Mouse (Mus musculus): ENCODE measurements around the gene F3.

F3 gene

DNA sequence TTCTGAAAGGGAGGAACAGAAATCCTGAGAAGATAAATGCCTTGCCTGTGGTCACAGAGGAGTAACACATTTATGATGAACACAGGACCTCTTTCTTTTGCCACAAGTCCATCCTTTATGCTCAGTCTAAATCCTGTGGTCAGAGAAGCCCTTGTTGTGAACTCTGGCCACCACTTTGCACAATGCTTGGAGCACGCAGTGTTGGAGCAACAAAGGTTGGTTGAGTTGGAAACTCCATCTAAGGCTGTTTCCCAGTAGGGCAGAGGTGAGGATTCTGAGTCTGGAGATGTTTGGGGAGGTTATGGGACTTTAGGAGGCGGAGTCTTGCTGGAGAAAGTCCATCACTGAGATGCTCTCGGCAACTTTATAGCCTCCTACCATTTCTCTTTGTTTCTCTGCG is 16.2 kb upstream of the F3 start:
- DNase-seq (ENCODE audit: low spot score in 2 of 2): no peak

DNA sequence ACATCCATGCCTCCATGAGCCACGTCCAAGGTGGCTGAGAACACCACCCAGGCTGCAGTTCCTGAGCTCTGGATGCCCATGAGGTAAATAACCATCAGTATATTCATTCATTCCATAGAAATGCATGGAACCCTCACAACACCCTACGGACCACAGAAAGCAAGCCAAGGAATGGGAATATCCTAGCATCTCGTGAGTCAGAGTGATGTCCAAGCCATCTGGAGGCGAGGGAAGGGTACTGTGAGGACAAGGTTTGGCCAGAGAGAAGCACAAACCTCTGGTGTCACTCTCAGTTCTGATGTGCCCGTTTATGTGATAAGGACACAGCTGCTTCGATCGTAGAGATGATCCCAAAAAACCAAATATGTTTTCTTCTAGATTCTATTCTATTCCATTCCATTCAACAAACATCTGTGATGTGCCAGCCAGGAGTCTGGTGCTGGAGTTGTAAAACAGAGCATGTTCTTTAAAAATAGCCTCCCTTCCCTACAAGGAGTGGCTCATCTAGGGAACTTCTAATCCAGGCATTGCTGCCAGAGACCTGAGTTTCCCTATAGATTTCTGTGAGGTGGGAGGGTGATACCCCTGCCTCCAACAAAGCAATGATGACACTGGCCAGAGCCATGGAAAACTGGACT is 12.3 kb upstream of the F3 start:
- no peak for DNase-seq (ENCODE audit: low spot score in 2 of 2)

DNA sequence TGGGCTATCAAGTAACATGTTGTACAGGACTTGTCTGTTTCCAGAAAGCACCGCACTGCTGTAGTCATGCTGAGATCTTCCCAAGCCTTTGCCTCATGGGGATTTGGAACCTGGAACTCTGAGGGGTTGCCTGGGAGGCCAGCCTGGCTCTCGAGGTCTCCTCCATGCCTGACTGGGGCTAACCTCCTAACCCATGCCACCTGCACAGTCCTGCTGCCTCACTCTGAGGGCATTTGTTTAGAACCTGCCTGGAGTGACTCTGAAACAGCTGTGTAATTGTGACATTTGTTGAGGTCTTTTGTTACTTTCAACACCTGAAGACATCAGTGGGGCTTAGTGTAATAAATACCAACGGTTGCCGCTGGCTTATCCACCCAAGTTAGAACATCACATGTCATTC is 11.1 kb upstream of the F3 start:
- DNase-seq (ENCODE audit: low spot score in 2 of 2): no peak

GRCm38 (mm10) chr3:121713151-121713701 is 10.1 kb upstream of the F3 start:
- DNase-seq (ENCODE audit: low spot score in 2 of 2): no peak

- no peak for DNase-seq (ENCODE audit: low spot score in 2 of 2)
These were observed 9.5 kb upstream of the F3 start for GRCm38 (mm10) chr3:121713816-121714215.

DNA sequence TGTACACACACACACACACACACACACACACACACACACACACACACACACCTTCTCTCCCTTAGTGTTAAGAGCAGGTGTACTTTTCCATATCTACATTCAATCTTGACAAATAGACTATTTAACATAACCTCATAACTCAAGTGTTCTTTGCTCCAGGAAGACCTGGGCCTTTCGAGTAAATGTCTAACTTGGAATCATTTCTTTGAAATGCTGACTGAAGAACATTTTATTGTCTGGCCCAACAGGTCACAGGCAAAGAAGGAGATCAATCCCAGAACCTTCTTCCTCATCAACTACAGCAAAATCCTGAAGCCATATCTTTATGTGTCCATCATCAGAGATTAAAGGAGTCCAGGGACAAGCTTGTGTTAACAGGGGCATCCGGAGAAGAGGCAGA is 8.9 kb upstream of the F3 start:
- no peak for DNase-seq (ENCODE audit: low spot score in 2 of 2)

GRCm38 (mm10) chr3:121715336-121715735 is 8.0 kb upstream of the F3 start:
- no peak for DNase-seq (ENCODE audit: low spot score in 2 of 2)

DNA sequence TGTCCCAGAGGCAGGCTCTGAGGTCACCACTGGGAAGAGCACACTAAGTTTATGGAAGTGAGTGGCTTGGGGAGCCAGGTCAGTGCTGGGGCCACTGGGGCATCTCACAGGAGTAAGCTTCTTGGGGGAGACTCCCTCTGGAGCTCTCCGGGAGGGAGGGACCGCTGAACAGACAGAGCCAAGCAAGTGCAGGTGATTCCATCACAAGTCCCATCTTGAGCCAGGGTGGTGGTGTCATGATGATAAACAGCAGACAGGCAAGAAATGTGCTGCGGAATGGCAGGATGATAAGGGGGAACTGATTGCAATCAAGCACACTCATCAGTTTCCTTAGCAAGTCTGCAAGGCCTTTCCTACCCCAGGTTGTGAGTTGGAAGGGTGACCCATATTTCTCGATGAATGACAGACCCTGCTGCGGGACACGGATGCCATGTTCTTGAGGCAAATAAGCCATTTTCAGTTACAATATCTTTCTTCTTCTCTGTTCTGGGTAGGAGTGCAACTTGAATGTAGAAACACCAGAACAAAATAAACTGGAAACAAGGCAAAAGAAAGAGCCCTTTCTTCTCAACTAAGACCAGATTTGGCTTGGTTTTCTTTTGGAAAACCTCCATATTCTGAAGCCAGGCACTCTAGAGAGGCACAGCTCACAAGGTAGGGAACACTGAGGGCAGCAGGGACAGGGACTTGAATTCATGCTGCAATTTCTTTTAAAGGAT is 7.4 kb upstream of the F3 start:
- no peak for DNase-seq (ENCODE audit: low spot score in 2 of 2)

- no peak for DNase-seq (ENCODE audit: low spot score in 2 of 2)
These were observed 6.9 kb upstream of the F3 start for GRCm38 (mm10) chr3:121716480-121716879.

DNA sequence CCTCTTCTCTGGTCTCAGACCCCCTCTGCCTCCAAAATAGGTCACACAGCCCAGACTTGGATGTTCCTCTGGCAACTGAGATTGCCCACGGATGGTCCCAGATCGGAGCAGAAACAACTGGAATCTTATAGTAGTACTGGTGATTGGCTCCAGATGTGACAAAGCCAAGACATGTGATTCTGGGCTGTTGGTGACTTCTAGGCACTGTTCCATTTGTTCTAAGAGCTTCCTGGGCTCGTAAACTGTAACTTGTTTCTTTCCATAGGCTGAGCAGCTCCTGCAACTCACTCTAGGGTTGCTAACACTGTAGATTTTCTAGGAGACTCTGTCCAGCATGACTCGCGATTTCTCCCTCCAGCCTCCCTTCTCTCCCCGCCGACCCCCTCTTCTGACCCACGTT is 4.7 kb upstream of the F3 start:
- no peak for DNase-seq (ENCODE audit: low spot score in 2 of 2)

DNA sequence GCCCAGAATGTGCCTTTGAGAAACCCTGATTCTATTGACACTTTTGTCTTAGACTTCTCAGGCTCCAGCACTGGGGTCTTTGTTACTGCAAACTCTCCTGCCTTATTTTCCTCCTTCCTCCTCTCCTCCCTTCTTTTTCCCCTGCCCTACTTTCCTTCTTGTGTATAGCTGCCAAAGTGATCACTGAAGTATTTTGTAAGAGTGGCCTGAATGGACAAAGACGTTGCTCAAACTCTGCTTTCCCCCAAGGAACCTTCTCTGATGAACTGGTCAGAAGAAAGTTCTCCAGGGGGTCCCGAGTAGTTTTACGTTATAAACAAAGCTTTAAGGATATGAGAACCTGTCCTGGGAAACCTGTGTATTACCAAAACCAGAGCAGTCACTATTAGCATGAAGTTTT is 3.6 kb upstream of the F3 start:
- DNase-seq (ENCODE audit: low spot score in 2 of 2): no peak

DNA sequence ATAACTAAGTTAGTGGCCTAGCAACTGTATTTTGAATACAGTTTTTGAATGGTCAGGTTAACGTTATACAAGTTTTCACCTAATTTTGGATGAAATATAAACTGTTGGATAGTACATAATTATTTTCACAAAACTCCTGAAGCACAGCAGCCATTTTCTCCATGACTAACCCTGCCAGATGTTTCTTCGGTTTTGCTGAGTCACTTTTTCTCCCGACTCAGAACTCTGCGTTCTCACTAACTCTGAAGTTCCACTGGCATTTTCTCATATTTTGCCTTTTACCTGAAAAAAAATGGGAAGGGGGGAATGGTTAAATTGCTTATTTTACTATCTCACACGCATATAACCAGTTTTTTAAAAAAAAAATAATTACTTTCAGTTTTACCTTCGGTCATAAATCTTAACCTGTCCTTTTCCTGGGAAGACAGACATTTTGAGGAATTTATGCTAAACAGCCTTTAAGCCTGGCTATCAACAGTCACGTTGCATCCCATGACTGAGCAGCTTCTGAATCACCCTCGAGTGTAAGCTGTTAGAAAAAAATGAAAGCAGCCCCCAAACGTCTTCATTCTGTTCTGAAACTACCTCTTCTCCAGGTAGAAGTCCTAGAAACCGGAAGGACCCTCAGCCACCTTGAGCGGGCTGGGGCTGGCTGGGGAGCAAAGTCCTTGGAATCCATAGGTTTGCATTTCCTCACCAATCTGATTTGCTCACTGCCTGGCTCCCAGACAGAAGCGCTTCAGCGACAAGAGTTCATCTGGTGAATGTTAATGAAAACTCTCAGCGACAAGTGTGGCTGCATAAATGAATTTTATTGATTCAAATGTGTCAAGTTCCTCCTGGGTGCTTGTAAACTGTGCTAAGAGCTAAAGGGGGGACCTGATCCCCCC is 2.3 kb upstream of the F3 start:
- DNase-seq (ENCODE audit: low spot score in 2 of 2): no peak

DNA sequence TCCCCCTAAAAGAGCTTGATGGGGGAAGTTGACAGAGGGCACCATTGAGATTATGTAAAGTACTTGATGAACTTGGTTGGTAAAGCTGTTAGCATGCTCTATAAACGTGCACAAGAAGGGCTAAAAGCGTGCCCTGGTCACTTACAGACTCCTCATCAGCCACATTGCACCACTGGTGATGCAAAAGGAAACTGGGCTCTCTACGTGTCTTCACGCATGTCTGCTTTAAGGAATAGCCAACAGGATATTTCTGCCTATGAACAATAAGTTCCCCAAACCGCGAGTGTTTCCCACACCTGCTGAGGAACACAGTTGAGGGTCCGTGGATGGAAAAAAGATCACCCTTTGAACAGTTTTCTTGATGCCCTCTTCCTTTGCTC is 1.7 kb upstream of the F3 start:
- no peak for DNase-seq (ENCODE audit: low spot score in 2 of 2)

DNA sequence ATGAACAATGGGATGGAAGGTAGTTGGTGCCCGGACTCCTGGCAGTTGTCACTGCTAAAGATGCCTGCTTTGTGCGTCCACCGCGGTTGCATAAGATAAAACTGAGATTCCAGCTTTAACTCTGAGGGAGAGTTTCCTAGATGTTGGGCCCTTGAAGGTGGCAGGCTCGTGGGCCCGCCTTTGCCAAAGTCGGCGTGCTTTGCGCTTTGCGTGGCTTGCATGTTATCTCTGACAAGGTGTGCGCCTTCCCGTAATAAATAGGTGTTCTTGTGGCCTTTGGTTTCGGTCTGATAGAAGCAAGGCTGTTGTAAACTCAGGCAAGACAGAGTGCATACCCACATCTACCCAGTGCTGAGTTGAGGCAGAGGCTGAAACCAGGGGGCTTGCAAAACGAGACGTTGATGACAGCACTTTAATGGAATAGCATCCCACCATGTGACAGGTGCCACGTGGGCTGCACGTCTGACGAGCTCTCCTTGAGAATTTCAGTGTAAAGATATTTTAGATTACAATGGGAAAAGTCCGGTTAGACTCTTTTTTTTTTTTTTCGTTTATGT is 709 bp downstream of the F3 start:
- no peak for DNase-seq (ENCODE audit: low spot score in 2 of 2)

- no peak for DNase-seq (ENCODE audit: low spot score in 2 of 2)
These were observed 1.2 kb downstream of the F3 start for GRCm38 (mm10) chr3:121724553-121724952.

DNA sequence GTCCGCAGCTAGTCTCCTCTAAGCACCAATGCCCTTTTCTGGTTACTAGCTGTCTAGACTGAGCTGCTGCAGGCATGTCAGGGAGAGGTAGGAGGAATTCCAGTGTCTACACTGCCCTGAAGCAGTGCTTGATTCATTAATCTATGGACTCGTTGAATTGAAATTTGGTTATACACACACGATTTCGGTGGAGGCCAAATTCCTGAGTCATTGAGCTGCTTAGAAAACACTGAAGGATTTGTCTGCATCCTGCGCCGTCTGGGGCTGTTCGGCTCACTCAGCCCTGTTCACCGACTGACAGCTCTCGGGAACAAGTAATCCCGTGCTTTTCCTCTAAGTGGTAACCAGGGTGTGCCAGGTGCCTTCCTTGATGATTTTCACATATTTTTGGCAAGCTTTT is 2.3 kb downstream of the F3 start:
- no peak for DNase-seq (ENCODE audit: low spot score in 2 of 2)

DNA sequence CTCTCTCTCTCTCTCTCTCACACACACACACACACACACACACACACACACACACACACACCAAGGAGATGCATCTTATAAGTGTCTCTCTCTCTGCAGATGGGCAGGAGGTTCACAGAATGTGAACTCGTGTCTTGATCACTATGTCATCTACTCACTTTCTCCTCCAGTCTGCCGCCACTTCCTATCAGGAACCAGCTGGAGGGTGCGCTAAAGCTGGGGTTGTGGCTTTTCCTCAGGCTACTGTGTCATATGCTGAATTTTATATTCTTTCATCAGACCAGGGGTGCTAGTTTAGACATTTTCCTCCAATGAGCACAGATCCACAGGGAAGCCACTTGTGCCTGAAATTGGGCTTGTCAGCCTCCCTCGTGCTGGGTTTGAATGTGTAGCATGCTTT is 6.3 kb downstream of the F3 start:
- DNase-seq (ENCODE audit: low spot score in 2 of 2): no peak

DNA sequence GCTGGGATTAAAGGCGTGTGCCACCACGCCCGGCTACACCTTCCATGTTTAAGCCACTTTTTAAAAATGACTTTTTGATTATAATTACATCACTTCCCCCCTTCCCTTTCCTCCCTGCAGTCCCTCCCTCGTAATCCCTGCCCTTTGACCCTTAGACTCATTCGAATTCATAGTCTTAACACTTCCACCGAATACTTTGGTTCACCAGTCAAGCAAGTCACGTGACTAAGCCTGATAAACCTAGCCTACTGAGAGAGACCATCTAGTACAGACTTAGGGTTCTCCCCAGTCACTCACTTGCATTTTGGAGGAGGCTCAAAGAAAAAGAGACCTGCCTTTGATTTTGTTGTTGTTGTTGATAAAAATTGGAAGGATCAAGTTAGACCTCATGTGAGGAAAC is 12.2 kb downstream of the F3 start:
- DNase-seq (ENCODE audit: low spot score in 2 of 2): no peak

DNA sequence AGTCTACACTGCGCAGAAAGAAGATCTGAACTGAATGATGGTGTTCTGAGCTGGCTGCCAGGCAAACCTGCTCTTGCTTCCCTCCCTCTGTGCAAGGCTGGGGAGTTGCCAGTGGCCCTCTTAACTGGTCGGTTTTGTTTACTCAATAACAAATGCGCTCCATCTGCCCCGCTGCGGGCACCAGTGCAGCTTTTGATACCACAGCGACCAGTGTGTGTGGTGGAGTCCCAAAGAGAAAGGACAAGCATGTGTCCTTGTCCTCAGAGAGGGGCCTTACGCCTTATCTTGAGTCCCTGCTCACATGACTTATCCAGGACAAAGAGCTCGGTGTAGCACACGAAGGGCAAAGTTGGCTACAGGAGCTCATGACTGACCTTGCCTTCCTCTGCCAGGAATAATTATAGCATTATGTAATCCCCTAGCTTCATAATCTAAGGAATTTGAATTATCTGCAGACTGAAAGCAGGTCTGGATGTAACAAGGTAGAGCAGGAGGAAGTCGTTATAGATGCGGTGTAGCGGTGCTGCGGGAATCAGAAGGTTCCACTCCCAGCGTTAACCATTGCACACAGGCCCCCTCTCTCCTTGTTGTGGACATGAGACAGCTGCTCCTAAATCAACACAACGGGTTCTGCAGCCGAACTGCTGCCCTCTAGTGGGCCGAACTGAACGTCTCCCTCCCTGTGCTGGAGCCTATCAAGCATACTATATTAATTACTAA is 12.8 kb downstream of the F3 start:
- DNase-seq (ENCODE audit: low spot score in 2 of 2): peak; percentile 25 to 28

GRCm38 (mm10) chr3:121737453-121737852 is 14.1 kb downstream of the F3 start:
- no peak for DNase-seq (ENCODE audit: low spot score in 2 of 2)

GRCm38 (mm10) chr3:121737901-121738300 is 14.6 kb downstream of the F3 start:
- no peak for DNase-seq (ENCODE audit: low spot score in 2 of 2)
